Mouse (Mus musculus) midbrain, embryonic 12.5 days (tissue): ENCODE measurements around the gene Fbxl14. TPM values are rescaled to one million over a fixed set of nuclear protein-coding genes. Genes with fewer than 3 reads are reported as not detected.

Experiments
- ATAC-seq: fragments of 200-750 bp; cut with Nextera tagmentation; 2 replicates; pipeline ENCODE4 v1.8.0; 2017; ENCODE audit warnings: low read depth, moderate TSS enrichment, moderate library complexity; ENCODE audit not compliant: low FRiP score
- H3K27ac ChIP-seq: fragments of 300-500 bp; sonication (generic); replicated peaks from 2 replicates; pipeline ENCODE4 v1.5.1; 2016; ENCODE audit warnings: mild to moderate bottlenecking
- H3K27me3 ChIP-seq: fragments of 300-500 bp; sonication (generic); 2 replicates; pipeline ENCODE4 v1.6.1; 2016; ENCODE audit warnings: mild to moderate bottlenecking
- H3K36me3 ChIP-seq: fragments of 300-500 bp; sonication (generic); 2 replicates; pipeline ENCODE4 v1.6.1; 2016
- H3K4me1 ChIP-seq: fragments of 300-500 bp; sonication (generic); 2 replicates; pipeline ENCODE4 v1.6.1; 2016
- H3K4me2 ChIP-seq: fragments of 300-500 bp; sonication (generic); replicated peaks from 2 replicates; pipeline ENCODE4 v1.6.1; 2016; ENCODE audit warnings: mild to moderate bottlenecking, moderate library complexity
- H3K4me3 ChIP-seq: fragments of 300-500 bp; sonication (generic); 2 replicates; pipeline ENCODE4 v1.5.1; 2016; ENCODE audit warnings: mild to moderate bottlenecking
- H3K9ac ChIP-seq: fragments of 300-500 bp; sonication (generic); replicated peaks from 2 replicates; pipeline ENCODE4 v1.6.1; 2016; ENCODE audit warnings: mild to moderate bottlenecking, moderate library complexity
- H3K9me3 ChIP-seq: fragments of 300-500 bp; sonication (generic); 2 replicates; pipeline ENCODE4 v1.6.1; 2016; ENCODE audit warnings: mild to moderate bottlenecking
- WGBS: fragments of 180-500 bp; shearing (Covaris S2); methylation state at CpG from one replicate; pipeline ENCODE4 v1.1.7; 2016; 5-methylcytosine and 5-hydroxymethylcytosine counted together
- polyA plus RNA-seq: library from polyadenylated mRNA; unstranded; fragments of >200 nt; fragmentation: Nextera tagmentation; extraction: Ambion mirVana; gene quantifications from 2 replicates; pipeline ENCODE4 v1.2.1, GENCODE M21; 2016

The Fbxl14 gene
- polyA plus RNA-seq, 1 experiment from 2014 or later, result 4.1 TPM

GRCm38 (mm10) chr6:119505525-119506225 is 26.2 kb downstream of the Fbxl14 start:
- no peaks in the 10 kb centered on the region for H3K4me1 ChIP-seq
- no peak overlapping the region for H3K4me2 ChIP-seq
- no peak for ATAC-seq
- H3K27me3 ChIP-seq, result no peaks in the 10 kb centered on the region
- 64% methylated on average over 9 of the region's 9 CpGs for WGBS
- no peak overlapping the region for H3K27ac ChIP-seq
- H3K4me3 ChIP-seq, result no peak overlapping the region
- no peaks in the 10 kb centered on the region for H3K36me3 ChIP-seq
- no peaks in the 10 kb centered on the region for H3K9me3 ChIP-seq
- H3K9ac ChIP-seq, result no peak overlapping the region

GRCm38 (mm10) chr6:119508221-119508620 is 28.8 kb downstream of the Fbxl14 start:
- Histone ChIP-seq H3K4me3 (no peak overlapping the region), H3K27me3 (no peaks in the 10 kb centered on the region), H3K9ac (no peak overlapping the region), H3K4me1 (no peaks in the 10 kb centered on the region), H3K4me2 (no peak overlapping the region), H3K27ac (no peak overlapping the region), H3K36me3 (no peaks in the 10 kb centered on the region), H3K9me3 (no peaks in the 10 kb centered on the region)
- ATAC-seq, result no peak
- 95% methylated on average over 6 of the region's 6 CpGs for WGBS

DNA sequence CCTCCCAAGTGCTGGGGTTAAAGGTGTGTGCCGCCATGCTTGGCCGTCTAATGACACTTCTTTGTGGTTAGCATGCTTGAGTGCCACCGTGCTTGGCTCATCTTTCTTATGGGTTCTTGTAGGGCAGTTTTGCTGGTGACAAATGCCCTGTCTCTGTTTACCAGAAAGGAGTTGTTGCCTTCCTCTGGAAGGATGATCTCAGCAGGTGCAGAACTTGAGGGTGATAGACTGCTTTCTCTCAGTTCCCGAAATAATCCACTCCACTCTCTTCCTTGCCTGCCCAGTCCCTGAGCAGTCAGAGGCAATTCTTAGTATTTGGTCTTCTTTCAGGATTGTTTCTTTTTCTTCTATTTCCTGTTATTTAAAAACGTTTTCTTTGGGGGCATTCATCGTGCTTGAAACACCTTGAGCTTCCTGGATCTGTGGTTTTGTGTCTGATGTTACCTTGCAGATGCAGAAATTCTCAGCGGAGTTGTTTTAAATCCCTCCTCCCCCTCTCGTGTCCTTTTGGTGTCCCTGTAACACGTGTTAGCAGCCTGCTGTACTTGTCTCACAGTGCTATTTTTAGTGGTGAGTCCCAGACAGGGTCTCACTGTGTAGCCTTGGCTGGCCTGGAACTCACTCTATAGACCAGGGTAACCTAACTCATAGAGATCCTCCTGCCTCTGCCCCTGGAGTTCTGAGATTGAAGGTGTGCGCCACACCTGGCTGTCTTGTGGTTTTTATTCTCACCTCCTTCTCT is 29.3 kb downstream of the Fbxl14 start:
- 87% methylated on average over 10 of the region's 10 CpGs for WGBS

DNA sequence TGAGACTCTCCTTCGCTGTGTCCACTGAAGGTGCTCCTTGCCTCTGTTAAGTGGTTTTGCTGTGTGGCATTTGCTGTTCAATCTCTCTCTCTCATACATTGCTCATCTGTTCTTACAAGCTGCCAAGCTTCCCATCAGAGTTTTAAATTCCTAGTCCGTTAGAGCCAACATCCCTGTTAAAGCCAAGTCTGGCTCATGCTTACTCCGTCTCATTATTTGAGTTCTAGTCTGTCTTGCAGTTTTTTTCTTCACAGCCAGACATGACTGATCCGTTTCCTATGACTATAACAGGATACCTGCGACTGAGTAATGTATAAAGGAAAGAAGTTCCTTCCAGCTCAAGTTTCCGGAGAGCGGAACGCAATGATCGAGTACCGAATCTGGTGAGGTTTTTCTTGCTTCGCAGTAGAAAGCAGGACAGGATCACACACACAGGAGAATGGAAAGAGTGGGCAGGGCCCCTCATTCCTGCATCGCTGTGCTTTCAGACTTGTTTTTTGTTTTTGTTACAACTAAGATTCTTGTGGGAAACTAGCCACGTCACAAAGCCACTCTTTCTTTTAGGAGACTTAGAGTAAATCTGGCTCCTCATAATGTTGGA is 30.1 kb downstream of the Fbxl14 start:
- Histone ChIP-seq H3K9me3 (no peaks in the 10 kb centered on the region), H3K4me3 (no peak overlapping the region), H3K9ac (no peak overlapping the region), H3K27ac (no peak overlapping the region), H3K27me3 (no peaks in the 10 kb centered on the region), H3K36me3 (no peaks in the 10 kb centered on the region), H3K4me1 (no peaks in the 10 kb centered on the region; the same call in 1 of the 2 replicates), H3K4me2 (no peak overlapping the region)
- WGBS, result 91% methylated on average over 13 of the region's 13 CpGs
- no peak for ATAC-seq

More for the DNA sequence above, 29.3 kb downstream of the Fbxl14 start:
- Histone ChIP-seq H3K27ac (no peak overlapping the region), H3K27me3 (no peaks in the 10 kb centered on the region), H3K9me3 (no peaks in the 10 kb centered on the region), H3K4me2 (no peak overlapping the region), H3K4me3 (no peak overlapping the region), H3K9ac (no peak overlapping the region), H3K36me3 (no peaks in the 10 kb centered on the region), H3K4me1 (no peaks in the 10 kb centered on the region)
- no peak for ATAC-seq

- Histone ChIP-seq H3K27me3 (no peaks in the 10 kb centered on the region), H3K9me3 (no peaks in the 10 kb centered on the region), H3K4me1 (no peaks in the 10 kb centered on the region; the same call in 1 of the 2 replicates), H3K27ac (no peak overlapping the region), H3K4me3 (no peak overlapping the region), H3K4me2 (no peak overlapping the region), H3K9ac (no peak overlapping the region), H3K36me3 (no peaks in the 10 kb centered on the region)
- 91% methylated on average over 11 of the region's 11 CpGs for WGBS
- ATAC-seq, result no peak
These were observed 33.2 kb downstream of the Fbxl14 start for GRCm38 (mm10) chr6:119512701-119513100.

DNA sequence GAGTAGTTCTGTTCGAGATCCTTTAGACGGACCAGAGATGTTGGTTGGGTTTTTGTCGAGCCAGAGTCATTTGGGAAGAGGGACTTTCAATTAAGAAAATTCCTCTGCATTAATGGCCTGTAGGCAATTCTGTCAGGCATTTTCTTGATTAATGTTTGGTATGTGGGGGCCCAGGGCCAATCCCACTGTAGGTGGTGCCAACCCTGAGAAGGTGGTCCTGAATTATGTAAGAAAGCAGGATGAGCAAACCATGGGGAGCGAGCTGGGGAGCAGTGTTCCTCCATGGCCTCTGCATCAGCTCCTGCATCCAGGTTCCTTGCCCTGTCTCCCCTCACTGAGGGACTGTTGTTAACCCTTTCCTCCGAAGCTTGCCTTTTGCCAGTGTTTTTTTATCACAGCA is 34.0 kb downstream of the Fbxl14 start:
- no peak overlapping the region for H3K4me2 ChIP-seq
- H3K4me3 ChIP-seq, result no peak overlapping the region
- no peaks in the 10 kb centered on the region for H3K9me3 ChIP-seq
- no peak overlapping the region for H3K9ac ChIP-seq
- H3K27me3 ChIP-seq, result no peaks in the 10 kb centered on the region
- H3K36me3 ChIP-seq, result no peaks in the 10 kb centered on the region
- WGBS, result 86% methylated on average over 5 of the region's 5 CpGs
- no peak for ATAC-seq
- H3K27ac ChIP-seq, result no peak overlapping the region
- H3K4me1 ChIP-seq, result no peaks in the 10 kb centered on the region; the same call in 1 of the 2 replicates

DNA sequence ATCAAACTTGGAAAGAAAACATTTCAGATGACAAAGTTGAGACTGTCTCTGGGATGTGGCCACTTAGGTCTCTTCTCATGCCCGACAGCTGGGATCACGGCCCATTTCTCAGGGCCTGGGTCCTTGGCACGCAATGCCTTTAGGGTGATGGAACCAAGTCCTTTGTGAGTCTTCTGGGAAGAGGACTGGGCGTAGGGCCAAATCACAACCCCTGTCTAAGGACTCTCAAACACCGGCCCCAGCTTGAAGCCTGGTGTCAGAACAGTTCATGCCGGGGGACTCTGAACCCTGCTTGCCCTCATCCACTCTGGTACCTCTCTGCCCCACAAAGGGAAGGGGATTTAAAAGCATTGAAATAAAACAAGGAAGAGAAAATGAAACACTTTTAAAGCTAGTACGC is 34.6 kb downstream of the Fbxl14 start:
- Histone ChIP-seq H3K36me3 (no peaks in the 10 kb centered on the region), H3K4me1 (no peaks in the 10 kb centered on the region; the same call in 1 of the 2 replicates), H3K4me2 (no peak overlapping the region), H3K9ac (no peak overlapping the region), H3K9me3 (no peaks in the 10 kb centered on the region), H3K4me3 (no peak overlapping the region), H3K27ac (no peak overlapping the region), H3K27me3 (no peaks in the 10 kb centered on the region)
- 87% methylated on average over 7 of the region's 7 CpGs for WGBS
- no peak for ATAC-seq

DNA sequence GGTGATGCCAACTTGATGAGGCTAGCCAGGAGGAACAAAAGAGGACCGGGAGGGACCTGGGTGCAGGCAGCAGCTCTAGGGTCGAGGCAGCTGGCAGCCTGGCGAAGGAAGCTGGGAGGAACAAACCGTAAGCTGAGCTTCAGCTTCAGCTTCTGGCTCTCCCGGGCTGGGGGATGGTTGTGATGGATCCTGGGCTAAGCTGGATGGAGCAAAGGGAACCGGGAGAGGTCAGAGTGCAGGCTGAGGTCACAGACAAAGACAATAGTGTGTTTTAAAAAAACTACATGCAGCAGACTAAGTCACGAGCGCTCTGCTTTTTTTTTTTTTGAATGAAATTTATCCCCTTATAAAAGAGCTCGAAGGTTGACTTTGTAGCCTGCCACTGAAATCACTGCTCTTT is 41.3 kb downstream of the Fbxl14 start:
- Histone ChIP-seq H3K36me3 (no peaks in the 10 kb centered on the region), H3K4me2 (no peak overlapping the region), H3K4me3 (no peak overlapping the region), H3K9me3 (no peaks in the 10 kb centered on the region), H3K4me1 (peaks cover 19% of the 10 kb centered on the region), H3K9ac (no peak overlapping the region), H3K27me3 (no peaks in the 10 kb centered on the region), H3K27ac (no peak overlapping the region)
- ATAC-seq, result no peak
- WGBS, result 18% methylated on average over 9 of the region's 9 CpGs

- WGBS, result 66% methylated on average over 3 of the region's 3 CpGs
- Histone ChIP-seq H3K4me2 (no peak overlapping the region), H3K9me3 (no peaks in the 10 kb centered on the region), H3K4me3 (no peak overlapping the region), H3K27me3 (no peaks in the 10 kb centered on the region), H3K27ac (no peak overlapping the region), H3K4me1 (peaks cover 19% of the 10 kb centered on the region), H3K9ac (no peak overlapping the region), H3K36me3 (no peaks in the 10 kb centered on the region)
- ATAC-seq, result no peak
These were observed 42.0 kb downstream of the Fbxl14 start for GRCm38 (mm10) chr6:119521482-119521900.

DNA sequence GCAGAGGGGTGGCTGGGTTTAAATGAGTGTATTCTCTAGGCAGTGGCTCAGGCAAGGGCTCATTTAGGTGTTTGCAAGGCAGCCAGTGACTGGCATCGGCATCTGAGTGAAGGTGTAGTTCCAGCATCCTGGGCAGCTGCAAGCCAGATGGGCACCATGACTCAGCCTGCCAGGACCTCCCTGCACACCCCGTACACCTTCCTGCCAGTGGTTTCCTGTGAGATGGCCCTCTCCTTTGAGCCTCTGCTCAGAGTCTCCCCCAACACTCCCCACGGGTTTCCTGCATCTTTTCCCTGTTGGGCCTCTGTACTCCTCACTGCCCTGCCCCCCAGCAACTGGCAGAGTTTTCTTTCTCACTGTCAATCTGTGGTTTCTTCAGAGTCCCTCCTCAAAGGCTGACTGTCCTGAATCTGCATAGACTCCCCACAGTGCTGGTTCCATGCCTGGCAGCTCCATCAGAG is 42.5 kb downstream of the Fbxl14 start:
- peaks cover 19% of the 10 kb centered on the region for H3K4me1 ChIP-seq
- no peak overlapping the region for H3K9ac ChIP-seq
- no peaks in the 10 kb centered on the region for H3K9me3 ChIP-seq
- WGBS, result 58% methylated on average over 3 of the region's 3 CpGs
- no peaks in the 10 kb centered on the region for H3K36me3 ChIP-seq
- H3K27ac ChIP-seq, result no peak overlapping the region
- H3K27me3 ChIP-seq, result no peaks in the 10 kb centered on the region
- no peak overlapping the region for H3K4me3 ChIP-seq
- H3K4me2 ChIP-seq, result no peak overlapping the region
- ATAC-seq, result no peak

- WGBS, result 76% methylated on average over 5 of the region's 5 CpGs
These were observed 47.0 kb downstream of the Fbxl14 start for GRCm38 (mm10) chr6:119526498-119526897.

GRCm38 (mm10) chr6:119529659-119530058 is 50.2 kb downstream of the Fbxl14 start:
- no peak overlapping the region for H3K27ac ChIP-seq
- no peak for ATAC-seq
- H3K36me3 ChIP-seq, result no peaks in the 10 kb centered on the region
- no peak overlapping the region for H3K4me3 ChIP-seq
- no peaks in the 10 kb centered on the region for H3K27me3 ChIP-seq
- H3K9me3 ChIP-seq, result no peaks in the 10 kb centered on the region
- WGBS, result 84% methylated on average over 3 of the region's 3 CpGs
- no peaks in the 10 kb centered on the region for H3K4me1 ChIP-seq
- H3K4me2 ChIP-seq, result no peak overlapping the region
- no peak overlapping the region for H3K9ac ChIP-seq

More at GRCm38 (mm10) chr6:119526498-119526897, 47.0 kb downstream of the Fbxl14 start:
- no peak overlapping the region for H3K4me2 ChIP-seq
- ATAC-seq, result no peak
- no peak overlapping the region for H3K27ac ChIP-seq
- no peaks in the 10 kb centered on the region for H3K36me3 ChIP-seq
- peaks cover 19% of the 10 kb centered on the region for H3K4me1 ChIP-seq
- no peaks in the 10 kb centered on the region for H3K27me3 ChIP-seq
- no peak overlapping the region for H3K9ac ChIP-seq
- H3K4me3 ChIP-seq, result no peak overlapping the region
- no peaks in the 10 kb centered on the region for H3K9me3 ChIP-seq
